Mouse (Mus musculus): ENCODE measurements around the gene Stat2. TPM values are rescaled to one million over a fixed set of nuclear protein-coding genes. Genes with fewer than 3 reads are reported as not detected.

Gene Stat2
- 19.3 and 22.2 TPM in 2 replicates for polyA plus RNA-seq (2015; fragmentation: Nextera tagmentation; extraction: Ambion mirVana)

DNA sequence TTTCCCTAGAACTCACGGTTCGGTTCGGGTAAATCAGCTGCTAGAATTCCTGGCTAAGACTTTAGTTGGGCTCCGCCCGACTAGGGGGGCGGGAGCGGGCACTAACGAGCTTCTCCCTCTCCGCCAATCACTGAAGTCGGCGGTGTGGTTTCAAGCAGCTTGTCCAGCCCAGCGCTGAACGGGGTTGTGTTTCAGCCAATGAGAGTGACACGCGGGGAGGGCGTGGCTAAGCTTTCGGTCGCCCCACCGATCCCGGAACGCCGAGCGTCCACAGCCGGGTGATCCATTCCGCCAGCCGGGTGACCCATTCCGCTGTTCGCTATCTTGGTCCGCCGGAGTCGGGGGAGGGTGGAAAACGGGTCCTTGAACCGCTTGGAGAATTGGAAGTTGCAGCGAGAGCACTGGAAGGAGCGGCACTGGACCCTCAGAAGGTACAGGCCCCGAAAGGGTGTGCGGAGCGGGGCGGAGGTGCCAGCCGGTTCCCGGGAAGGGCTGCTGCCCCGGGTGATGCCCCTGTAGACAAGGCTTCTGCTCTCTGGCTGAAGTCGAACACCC lies at the start of gene Stat2:
Gene Stat2, plus strand, starts transcription at position 273 of the 555 bp plus-strand sequence.
- H3K36me3 ChIP-seq (ENCODE audit: control insufficient read depth, insufficient read depth, low read length), result no peaks in the 10 kb centered on the region
- peak within 1 kb of the TSS; percentile 67 for H3K4me3 ChIP-seq (ENCODE audit: low read length)
- H3K4me1 ChIP-seq (ENCODE audit: control insufficient read depth, insufficient read depth, low read depth, low read length), result peaks cover 4% of the 10 kb centered on the region; the same call in 1 of the 2 replicates
- H3K9me3 ChIP-seq (ENCODE audit: control insufficient read depth, low read length), result no peaks in the 10 kb centered on the region
- H3K9ac ChIP-seq (ENCODE audit: low read depth, low read length), result peak within 1 kb of the TSS; percentile 76
- H3K27ac ChIP-seq (ENCODE audit: low read depth, low read length), result peak within 1 kb of the TSS; percentile 77
- ATAC-seq, result peak; percentile 99
- WGBS, result under 1% methylated on average over 42 of the region's 43 CpGs
- peak within 1 kb of the TSS; percentile 81 for H3K4me2 ChIP-seq (ENCODE audit: low read length)
- no peaks in the 10 kb centered on the region for H3K27me3 ChIP-seq (replicated peaks; ENCODE audit: control insufficient read depth, insufficient read depth, low read length)

DNA sequence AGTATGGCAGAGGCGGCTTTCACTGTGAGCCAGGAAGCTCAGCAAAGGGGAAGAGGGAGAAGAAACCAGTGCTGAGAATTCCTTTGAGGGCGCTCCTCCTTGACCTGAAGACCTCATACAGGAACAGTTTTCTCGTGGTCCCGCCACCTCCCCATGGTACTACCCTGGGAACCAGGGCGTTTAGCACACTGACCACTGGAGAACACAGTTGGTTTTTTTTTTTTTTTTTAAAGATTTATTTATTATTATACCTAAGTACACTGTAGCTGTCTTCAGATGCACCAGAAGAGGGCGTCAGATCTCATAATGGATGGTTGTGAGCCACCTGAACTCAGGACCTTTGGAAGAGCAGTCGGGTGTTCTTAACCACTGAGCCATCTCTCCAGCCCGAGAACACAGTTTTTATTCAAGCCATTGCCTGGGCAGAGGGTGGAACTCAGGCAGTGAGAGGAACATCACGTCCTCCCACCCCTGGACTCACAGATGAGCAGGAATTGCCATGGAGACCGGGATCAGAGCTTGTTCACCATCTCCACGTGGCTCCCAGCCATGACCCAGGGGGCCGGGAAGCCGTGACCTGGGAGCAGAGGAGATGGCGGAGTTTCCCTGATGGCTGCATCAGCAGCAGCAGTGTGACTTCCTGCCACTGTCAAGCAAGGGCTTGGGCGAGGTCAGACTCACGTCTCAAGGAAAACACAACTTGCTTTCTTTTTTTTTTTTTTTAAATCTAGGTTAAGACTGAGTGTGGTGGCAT lies 48.6 kb upstream of the Stat2 start:
- Histone ChIP-seq H3K9ac (ENCODE audit: low read depth, low read length) (no peak overlapping the region), H3K9me3 (ENCODE audit: control insufficient read depth, low read length) (no peaks in the 10 kb centered on the region), H3K4me1 (ENCODE audit: control insufficient read depth, insufficient read depth, low read depth, low read length) (no peaks in the 10 kb centered on the region), H3K4me2 (ENCODE audit: low read length) (no peak overlapping the region), H3K27ac (ENCODE audit: low read depth, low read length) (no peak overlapping the region), H3K36me3 (ENCODE audit: control insufficient read depth, insufficient read depth, low read length) (no peaks in the 10 kb centered on the region), H3K4me3 (ENCODE audit: low read length) (no peak overlapping the region), H3K27me3 (replicated peaks; ENCODE audit: control insufficient read depth, insufficient read depth, low read length) (no peaks in the 10 kb centered on the region)
- 66% methylated on average over 16 of the region's 16 CpGs for WGBS
- no peak for ATAC-seq

- WGBS, result 60% methylated on average over 5 of the region's 5 CpGs
- H3K27me3 ChIP-seq (replicated peaks; ENCODE audit: control insufficient read depth, insufficient read depth, low read length), result no peaks in the 10 kb centered on the region
Measured at GRCm38 (mm10) chr10:128225064-128225463, 45.3 kb upstream of the Stat2 start.

DNA sequence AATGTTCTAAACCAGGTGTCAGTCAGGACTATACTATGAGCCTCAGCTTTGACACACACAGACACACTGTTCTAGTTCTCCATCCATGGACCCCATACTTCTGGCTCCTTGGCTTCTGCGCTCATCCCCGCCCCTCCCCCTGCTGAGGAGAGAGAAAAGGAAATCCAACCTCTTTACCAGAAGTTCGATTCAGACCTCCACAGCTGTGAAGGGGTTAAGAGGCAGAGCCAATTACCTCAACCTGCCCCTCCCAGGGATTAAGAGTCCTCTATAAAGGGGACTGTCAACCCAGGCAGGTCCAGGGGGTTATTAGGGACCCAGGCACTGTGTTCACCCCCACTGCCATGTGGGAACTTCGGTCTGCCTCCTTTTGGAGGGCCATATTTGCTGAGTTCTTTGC lies 44.8 kb upstream of the Stat2 start, which contains the start of gene Mip:
Gene Mip, plus strand, starts transcription at position 301 of the 400 bp plus-strand sequence.
- no peak within 1 kb of the TSS for H3K27ac ChIP-seq (ENCODE audit: low read depth, low read length)
- no peak within 1 kb of the TSS for H3K9ac ChIP-seq (ENCODE audit: low read depth, low read length)
- no peaks in the 10 kb centered on the region for H3K36me3 ChIP-seq (ENCODE audit: control insufficient read depth, insufficient read depth, low read length)
- no peaks in the 10 kb centered on the region for H3K4me1 ChIP-seq (ENCODE audit: control insufficient read depth, insufficient read depth, low read depth, low read length)
- no peaks in the 10 kb centered on the region for H3K27me3 ChIP-seq (replicated peaks; ENCODE audit: control insufficient read depth, insufficient read depth, low read length)
- WGBS, result 47% methylated on average over 4 of the region's 4 CpGs
- no peak within 1 kb of the TSS for H3K4me2 ChIP-seq (ENCODE audit: low read length)
- no peaks in the 10 kb centered on the region for H3K9me3 ChIP-seq (ENCODE audit: control insufficient read depth, low read length)
- H3K4me3 ChIP-seq (ENCODE audit: low read length), result no peak within 1 kb of the TSS
- ATAC-seq, result no peak

More at GRCm38 (mm10) chr10:128225064-128225463, 45.3 kb upstream of the Stat2 start:
- Histone ChIP-seq H3K4me3 (ENCODE audit: low read length) (no peak overlapping the region), H3K27ac (ENCODE audit: low read depth, low read length) (no peak overlapping the region), H3K4me2 (ENCODE audit: low read length) (no peak overlapping the region), H3K4me1 (ENCODE audit: control insufficient read depth, insufficient read depth, low read depth, low read length) (no peaks in the 10 kb centered on the region), H3K9ac (ENCODE audit: low read depth, low read length) (no peak overlapping the region), H3K9me3 (ENCODE audit: control insufficient read depth, low read length) (no peaks in the 10 kb centered on the region), H3K36me3 (ENCODE audit: control insufficient read depth, insufficient read depth, low read length) (no peaks in the 10 kb centered on the region)
- ATAC-seq, result no peak

DNA sequence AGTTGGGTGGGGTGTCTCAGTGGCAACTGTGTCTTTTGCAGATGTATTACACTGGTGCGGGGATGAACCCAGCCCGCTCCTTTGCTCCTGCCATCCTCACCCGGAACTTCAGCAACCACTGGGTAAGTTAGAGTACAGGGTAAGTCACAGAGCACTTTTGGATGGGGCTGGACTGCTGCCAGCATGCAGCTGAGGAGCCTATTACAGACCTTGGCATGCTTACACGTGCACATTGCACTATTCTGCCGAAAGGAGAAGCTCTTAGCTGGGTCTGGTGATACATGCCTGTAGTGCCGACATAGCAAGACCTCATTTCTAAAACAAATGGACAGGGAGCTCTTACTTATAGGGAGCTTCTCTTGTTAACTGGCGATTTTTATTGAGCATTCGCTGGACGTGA lies 42.8 kb upstream of the Stat2 start:
- H3K36me3 ChIP-seq (ENCODE audit: control insufficient read depth, insufficient read depth, low read length), result no peaks in the 10 kb centered on the region
- peaks cover 4% of the 10 kb centered on the region for H3K4me1 ChIP-seq (ENCODE audit: control insufficient read depth, insufficient read depth, low read depth, low read length)
- no peak overlapping the region for H3K4me2 ChIP-seq (ENCODE audit: low read length)
- H3K9me3 ChIP-seq (ENCODE audit: control insufficient read depth, low read length), result no peaks in the 10 kb centered on the region
- ATAC-seq, result no peak
- no peak overlapping the region for H3K27ac ChIP-seq (ENCODE audit: low read depth, low read length)
- H3K9ac ChIP-seq (ENCODE audit: low read depth, low read length), result no peak overlapping the region
- no peak overlapping the region for H3K4me3 ChIP-seq (ENCODE audit: low read length)
- no peaks in the 10 kb centered on the region for H3K27me3 ChIP-seq (replicated peaks; ENCODE audit: control insufficient read depth, insufficient read depth, low read length)
- 81% methylated on average over 9 of the region's 9 CpGs for WGBS

- Histone ChIP-seq H3K4me2 (ENCODE audit: low read length) (no peak overlapping the region), H3K27ac (ENCODE audit: low read depth, low read length) (no peak overlapping the region), H3K9me3 (ENCODE audit: control insufficient read depth, low read length) (no peaks in the 10 kb centered on the region), H3K36me3 (ENCODE audit: control insufficient read depth, insufficient read depth, low read length) (no peaks in the 10 kb centered on the region), H3K9ac (ENCODE audit: low read depth, low read length) (no peak overlapping the region), H3K4me3 (ENCODE audit: low read length) (no peak overlapping the region), H3K27me3 (replicated peaks; ENCODE audit: control insufficient read depth, insufficient read depth, low read length) (no peaks in the 10 kb centered on the region), H3K4me1 (ENCODE audit: control insufficient read depth, insufficient read depth, low read depth, low read length) (peaks cover 7% of the 10 kb centered on the region)
- no peak for ATAC-seq
- 95% methylated on average over 8 of the region's 8 CpGs for WGBS
Measured at GRCm38 (mm10) chr10:128228009-128228408, 42.4 kb upstream of the Stat2 start.

DNA sequence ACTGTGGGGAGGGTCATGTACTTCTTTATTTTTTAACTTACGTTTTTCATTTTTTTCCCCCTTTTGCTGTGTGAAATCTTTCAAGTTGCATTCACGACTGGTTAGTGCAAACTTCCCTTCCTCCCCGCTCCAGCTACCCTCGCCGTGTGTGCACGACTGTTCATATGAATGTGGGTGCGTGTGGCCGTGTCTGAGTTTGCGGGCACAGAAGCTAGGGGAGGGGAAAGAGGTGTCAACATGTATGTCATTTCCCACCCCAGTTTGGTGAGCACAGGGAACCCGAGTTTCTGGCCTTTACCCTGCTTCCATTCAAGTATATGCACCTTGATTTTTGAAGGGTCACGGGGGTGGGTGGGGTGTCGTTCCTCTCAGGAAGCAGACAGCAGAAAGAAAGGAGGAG lies 39.8 kb upstream of the Stat2 start:
- Histone ChIP-seq H3K4me2 (ENCODE audit: low read length) (no peak overlapping the region), H3K4me3 (ENCODE audit: low read length) (no peak overlapping the region), H3K36me3 (ENCODE audit: control insufficient read depth, insufficient read depth, low read length) (no peaks in the 10 kb centered on the region), H3K4me1 (ENCODE audit: control insufficient read depth, insufficient read depth, low read depth, low read length) (peaks cover 7% of the 10 kb centered on the region), H3K9me3 (ENCODE audit: control insufficient read depth, low read length) (no peaks in the 10 kb centered on the region), H3K27ac (ENCODE audit: low read depth, low read length) (no peak overlapping the region), H3K27me3 (replicated peaks; ENCODE audit: control insufficient read depth, insufficient read depth, low read length) (no peaks in the 10 kb centered on the region), H3K9ac (ENCODE audit: low read depth, low read length) (no peak overlapping the region)
- 85% methylated on average over 12 of the region's 12 CpGs for WGBS
- no peak for ATAC-seq

DNA sequence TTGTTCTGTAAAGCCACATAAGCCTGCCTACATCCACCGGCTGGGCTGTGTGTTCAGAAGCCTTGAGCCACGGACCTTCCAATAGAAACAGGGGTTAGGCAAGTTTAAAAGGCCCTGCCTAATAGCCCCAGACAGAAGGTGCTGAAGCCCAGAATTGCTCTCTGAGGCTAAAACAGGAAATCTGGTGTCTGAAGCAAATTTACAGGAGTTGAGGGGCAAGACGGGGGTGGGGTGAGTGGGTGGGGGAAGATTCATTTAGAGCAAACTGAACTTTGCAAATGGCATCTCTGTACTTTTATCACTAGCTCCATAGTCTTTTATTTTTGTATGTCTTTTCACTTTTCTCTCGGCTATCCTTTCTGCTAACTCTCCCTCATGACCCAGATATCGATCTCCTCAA lies 39.2 kb upstream of the Stat2 start:
- Histone ChIP-seq H3K4me1 (ENCODE audit: control insufficient read depth, insufficient read depth, low read depth, low read length) (peaks cover 7% of the 10 kb centered on the region), H3K4me3 (ENCODE audit: low read length) (peak overlapping the region; percentile 81), H3K27ac (ENCODE audit: low read depth, low read length) (no peak overlapping the region), H3K9me3 (ENCODE audit: control insufficient read depth, low read length) (no peaks in the 10 kb centered on the region), H3K9ac (ENCODE audit: low read depth, low read length) (no peak overlapping the region; the same call in 1 of the 2 replicates), H3K27me3 (replicated peaks; ENCODE audit: control insufficient read depth, insufficient read depth, low read length) (no peaks in the 10 kb centered on the region), H3K36me3 (ENCODE audit: control insufficient read depth, insufficient read depth, low read length) (no peaks in the 10 kb centered on the region), H3K4me2 (ENCODE audit: low read length) (peak overlapping the region; percentile 62)
- ATAC-seq, result no peak
- 25% methylated on average over 5 of the region's 5 CpGs for WGBS

GRCm38 (mm10) chr10:128231697-128232419 lies 38.5 kb upstream of the Stat2 start, which contains the start of gene Timeless:
Gene Timeless (plus strand): TSS chr10:128232065.
- Histone ChIP-seq H3K27ac (ENCODE audit: low read depth, low read length) (peak within 1 kb of the TSS; percentile 90), H3K27me3 (replicated peaks; ENCODE audit: control insufficient read depth, insufficient read depth, low read length) (no peaks in the 10 kb centered on the region), H3K4me2 (ENCODE audit: low read length) (peak within 1 kb of the TSS; percentile 62), H3K36me3 (ENCODE audit: control insufficient read depth, insufficient read depth, low read length) (no peaks in the 10 kb centered on the region), H3K9ac (ENCODE audit: low read depth, low read length) (peak within 1 kb of the TSS; percentile 76), H3K9me3 (ENCODE audit: control insufficient read depth, low read length) (no peaks in the 10 kb centered on the region), H3K4me1 (ENCODE audit: control insufficient read depth, insufficient read depth, low read depth, low read length) (peaks cover 7% of the 10 kb centered on the region), H3K4me3 (ENCODE audit: low read length) (peak within 1 kb of the TSS; percentile 81)
- peak; percentile 96 for ATAC-seq
- 0% methylated on average over 51 of the region's 58 CpGs for WGBS
